Mouse (Mus musculus): ENCODE data around the gene Gnmt.

DNA sequence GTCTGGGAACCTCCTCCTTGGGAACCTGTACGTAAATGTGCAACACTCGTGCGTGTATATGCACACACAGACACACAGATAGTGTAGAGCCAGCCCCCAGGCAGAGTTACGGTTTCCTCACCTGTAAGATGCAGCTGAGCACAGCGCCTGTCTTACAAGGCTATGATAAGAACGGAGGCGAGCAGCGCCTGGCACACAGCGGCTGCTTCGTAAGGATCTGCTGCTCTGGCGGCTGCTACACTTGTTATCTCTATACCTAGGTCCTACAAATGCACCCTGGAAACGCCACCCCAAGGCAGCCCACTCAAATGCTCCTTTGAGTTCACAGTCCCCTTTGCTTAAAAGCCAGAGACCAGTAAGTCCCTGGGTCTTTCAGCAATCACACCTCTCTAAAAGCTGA is 38.3 kb downstream of the Gnmt start:
- TF ChIP-seq CTCF (conservative IDR thresholded peaks at IDR 0.05; ENCODE audit: insufficient read depth, insufficient read length, low read depth, low read length) = no peak
- no peak for TF ChIP-seq POLR2A (IDR thresholded peaks at IDR 0.05; ENCODE audit: low read depth, low read length)
